ENCODE assay signal across 15 mouse cellular contexts in genomic region chr8:87657488-87657887, GRCm38 (mm10).
"Had no signal": no experiment of that assay in that cellular context is flagged by ENCODE, and none has a peak within 500 bp of the region (broad histone marks: within the 10 kb centered on the region; RNA-seq: fewer than 3 reads in every experiment).

No protein-coding gene starts in this region.

- H3K4me3 ChIP-seq: myocyte had no signal

- H3K27ac ChIP-seq: midbrain, embryonic 10.5 days; midbrain, embryonic 12.5 days; neural tube, embryonic 13.5 days; neural tube, embryonic 15.5 days had no signal

- H3K27me3 ChIP-seq: neural tube, embryonic 15.5 days had no signal

- DNase-seq: lung, adult 2 months; lung, postnatal 10 days; lung, postnatal 4 days; right cerebral cortex, adult 18-20 months; right cerebral cortex, postnatal 25 days; right cerebral cortex, postnatal 4 days; spleen, adult 18-20 months; thymus, adult 18-20 months; thymus, postnatal 14 days; thymus, postnatal 36 days had no signal

- H3K9me3 ChIP-seq: midbrain, embryonic 10.5 days; midbrain, embryonic 12.5 days; neural tube, embryonic 13.5 days; neural tube, embryonic 15.5 days had no signal

- H3K36me3 ChIP-seq: midbrain, embryonic 10.5 days; midbrain, embryonic 12.5 days; neural tube, embryonic 13.5 days; neural tube, embryonic 15.5 days had no signal
